Mouse (Mus musculus) neutrophil, adult 59 days (primary cell): Measurements from ENCODE around the gene Igfn1. TPM values are rescaled to one million over a fixed set of nuclear protein-coding genes. Genes with fewer than 3 reads are reported as not detected.

Source experiments
- total RNA-seq, 2 experiments: library from RNA; stranded (reverse); gene quantifications; 1 replicate in 1 of 2; 2 replicates in 1 of 2; pipeline ENCODE4 v1.2.4; 2023

The Igfn1 gene
- total RNA-seq: not detected

DNA sequence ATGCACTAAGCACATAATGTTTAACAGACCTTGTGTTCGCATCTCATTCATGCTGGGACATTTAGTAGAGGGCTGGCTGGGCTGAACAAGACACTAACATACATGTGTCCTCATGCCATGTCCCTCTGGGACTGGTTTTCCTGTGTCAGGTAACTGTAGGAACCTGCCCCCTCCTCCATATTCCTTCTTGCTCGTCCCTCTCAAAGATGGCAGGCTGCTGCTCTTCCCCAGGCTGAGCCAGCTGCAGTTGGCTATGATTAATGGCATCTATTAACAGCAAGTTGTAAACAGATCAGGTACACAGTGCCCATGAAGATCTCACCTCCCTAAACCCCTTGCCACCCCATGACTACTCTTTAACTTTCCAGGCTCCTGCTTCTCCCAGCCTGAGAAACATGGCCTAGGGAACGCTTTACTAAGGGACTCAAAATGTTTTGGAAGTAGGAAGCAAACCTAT, at the start of gene Igfn1:
TSS of gene Igfn1 (minus strand) at position 51 of the 457 bp plus-strand sequence.

DNA sequence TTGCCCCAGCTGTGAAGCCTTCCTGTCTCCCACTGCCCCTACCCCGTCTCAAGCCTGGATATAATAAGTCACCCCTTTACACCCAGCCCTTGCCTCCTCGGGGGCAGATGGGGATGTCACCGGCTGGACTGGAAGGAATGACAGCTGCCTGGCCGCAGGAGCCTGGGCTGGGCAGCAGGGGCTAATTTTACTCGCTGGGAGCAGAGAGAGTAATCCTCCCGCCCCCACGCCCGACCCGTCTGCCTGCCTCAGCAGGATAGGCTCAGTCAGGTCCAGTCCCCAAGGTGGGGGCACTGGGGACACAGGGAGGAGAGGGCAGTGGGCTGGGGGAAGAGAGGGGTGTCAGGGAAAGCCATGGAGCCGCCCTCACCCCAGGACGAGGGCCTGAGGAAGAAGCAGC, 46.4 kb upstream of the Igfn1 start, which contains the start of gene Cacna1s:
TSS of gene Cacna1s (plus strand) at position 204 of the 400 bp plus-strand sequence.

DNA sequence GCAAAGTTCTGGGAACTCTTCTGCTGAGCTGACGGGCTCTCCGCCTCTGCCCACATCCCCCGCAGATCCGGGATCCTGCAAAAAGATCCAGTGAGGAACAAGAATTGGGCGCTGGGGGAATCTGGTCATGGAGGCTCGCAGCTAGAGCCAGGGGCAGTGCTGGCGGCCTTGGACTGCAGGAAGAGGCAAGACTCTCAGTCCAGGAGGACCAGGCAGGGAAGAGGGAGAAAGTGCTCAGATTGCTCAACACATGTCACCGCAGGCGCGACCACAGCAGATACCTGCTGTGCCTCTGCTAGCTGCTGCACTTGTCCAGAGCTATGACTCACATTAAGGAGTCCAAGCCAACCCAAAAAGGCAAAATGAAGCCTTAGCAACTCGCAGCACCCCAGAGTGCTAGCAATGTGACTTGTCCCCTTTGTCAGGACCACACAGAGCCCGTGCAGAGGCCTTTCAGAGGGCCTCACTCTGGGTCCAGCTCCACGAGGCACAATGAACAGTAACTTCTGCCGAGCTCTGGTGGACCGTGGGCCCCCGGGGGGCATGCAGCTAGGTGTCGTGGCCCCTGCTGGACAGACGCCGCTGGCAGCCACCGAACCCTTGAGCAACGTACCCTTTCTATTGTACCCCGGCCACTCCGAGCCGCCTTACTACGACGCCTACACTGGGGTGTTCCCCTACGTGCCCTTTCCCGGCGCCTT, 44.3 kb upstream of the Igfn1 start, which contains the start of gene Ascl5:
TSS of gene Ascl5 (plus strand) at position 493 of the 701 bp plus-strand sequence.

DNA sequence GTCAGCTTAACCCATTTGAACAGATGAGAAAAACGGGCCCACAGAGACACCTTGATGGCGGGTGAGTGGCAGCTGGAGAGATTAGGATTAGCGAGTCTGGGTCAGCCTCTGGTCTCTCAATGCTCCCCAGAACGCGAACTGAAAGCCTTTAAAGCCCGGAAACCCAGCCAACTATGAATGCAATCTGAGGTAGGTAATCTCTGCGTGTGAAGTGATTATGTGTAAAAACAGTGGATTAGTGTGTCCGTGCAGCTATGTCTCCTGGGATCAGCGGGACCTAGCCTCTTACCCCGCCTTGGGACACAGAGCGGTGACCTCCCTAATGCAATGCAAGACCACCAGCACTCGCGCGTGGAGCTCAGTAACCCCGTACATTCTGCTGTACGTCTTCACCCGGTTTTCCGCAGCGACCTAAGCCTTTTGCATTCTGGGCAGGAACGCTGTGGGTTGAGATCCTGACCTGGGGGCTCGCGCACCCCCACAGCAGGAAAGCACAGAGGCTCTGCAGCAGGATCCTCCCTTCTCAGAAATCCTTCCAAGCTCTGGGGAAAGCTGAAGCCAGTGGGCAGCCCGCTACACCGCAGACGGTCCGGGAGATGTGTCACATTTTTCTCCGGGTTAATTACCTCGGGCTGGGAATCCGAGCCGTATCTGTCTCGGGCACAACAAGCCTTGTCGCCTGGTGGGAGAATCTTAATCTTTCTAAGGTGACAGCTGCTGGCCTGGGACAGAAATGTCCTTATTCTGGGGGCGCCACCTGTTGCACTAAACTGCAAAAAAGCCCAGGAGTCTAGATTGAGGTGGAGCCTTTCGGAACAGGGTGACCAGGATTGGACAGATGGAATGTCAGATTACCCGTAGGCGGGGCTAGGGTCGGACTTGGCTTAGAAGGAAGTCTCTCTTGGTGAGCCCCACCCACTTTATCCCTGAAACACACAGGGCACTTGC, 1.3 kb upstream of the Igfn1 start, which contains the start of gene Tmem9:
TSS of gene Tmem9 (plus strand) at position 940 of the 948 bp plus-strand sequence.

DNA sequence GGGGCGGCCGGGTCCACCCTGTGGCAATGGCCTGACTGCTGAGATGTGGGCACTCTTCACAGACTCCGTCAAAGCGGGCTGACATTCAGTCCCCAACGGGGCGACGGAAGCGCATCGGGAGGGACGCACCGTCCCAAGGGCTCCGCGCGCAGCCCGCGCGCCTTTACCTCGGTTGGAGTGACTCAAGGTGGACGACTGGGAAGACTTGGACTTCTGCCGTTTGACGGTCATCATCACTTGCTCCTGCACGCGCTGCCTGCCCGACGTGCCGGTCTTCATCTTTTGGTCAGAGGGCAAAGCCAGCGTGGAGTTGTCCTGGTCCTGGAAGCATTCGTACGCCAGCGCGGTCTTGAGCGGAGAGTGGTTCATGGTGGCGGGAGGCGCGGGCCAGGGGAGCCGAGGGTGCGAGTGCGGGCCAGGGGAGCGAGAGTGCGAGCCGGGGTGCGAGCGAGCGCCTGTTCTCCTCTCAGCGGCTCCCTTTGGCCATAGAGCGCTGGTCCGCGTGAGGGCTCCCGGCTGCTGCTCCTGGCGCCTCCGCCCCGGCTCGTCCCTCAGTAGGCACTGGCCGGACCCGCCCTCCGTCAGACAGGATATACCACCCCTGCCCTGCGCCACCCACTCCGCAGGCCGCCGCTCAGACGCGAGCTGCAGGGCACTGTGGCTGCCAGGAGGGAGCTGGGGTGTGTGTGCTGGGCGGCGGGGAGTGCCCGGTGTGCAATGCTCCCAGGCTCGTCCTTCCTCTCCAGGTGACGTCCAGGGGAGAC, 87.3 kb downstream of the Igfn1 start, which contains the start of gene Pkp1:
TSS of gene Pkp1 (minus strand) at position 564 of the 764 bp plus-strand sequence.

Other genes starting within 250 kb of the Igfn1 start
- not detected for gene Phlda3, start 240.2 kb downstream of the Igfn1 start, total RNA-seq
- not detected for gene Tnni1, start 226.9 kb downstream of the Igfn1 start, total RNA-seq
- gene Lad1, start 187.7 kb downstream of the Igfn1 start, total RNA-seq: not detected
- not detected for gene Tnnt2, start 170.0 kb downstream of the Igfn1 start, total RNA-seq
- not detected for gene Pkp1, start 87.1 kb downstream of the Igfn1 start, total RNA-seq
- 1 to 10 TPM; 1.5 to 4.4 TPM for gene Tmem9, start 1.8 kb upstream of the Igfn1 start, total RNA-seq
- gene Ascl5, start 44.5 kb upstream of the Igfn1 start, total RNA-seq: not detected
- under 1 TPM in 1 of 2 experiments, not detected in 1; 0.76 TPM for gene Cacna1s, start 46.4 kb upstream of the Igfn1 start, total RNA-seq
- 100 to 1,000 TPM; 179 to 181 TPM for gene Kif21b, start 125.0 kb upstream of the Igfn1 start, total RNA-seq
- not detected for gene Mroh3, start 206.5 kb upstream of the Igfn1 start, total RNA-seq
- not detected for gene Inava, start 227.9 kb upstream of the Igfn1 start, total RNA-seq